Mouse (Mus musculus) midbrain, postnatal 0 days (tissue): ENCODE results near the gene Gm20388. TPM values are rescaled to one million over a fixed set of nuclear protein-coding genes. Genes with fewer than 3 reads are reported as not detected.

Source experiments
- ATAC-seq: fragments of 200-750 bp; cut with Nextera tagmentation; 2 replicates; pipeline ENCODE4 v1.8.0; 2017; ENCODE audit warnings: moderate number of reproducible peaks, mild to moderate bottlenecking, moderate TSS enrichment, moderate library complexity; ENCODE audit not compliant: low FRiP score
- DNase-seq: peaks from one replicate; pipeline ENCODE4 v3.0.0-alpha.2; 2015; ENCODE audit warnings: low spot score
- H3K27ac ChIP-seq: fragments of 300-500 bp; sonication (generic); 2 replicates; pipeline ENCODE4 v1.5.1; 2014; ENCODE audit warnings: low read depth, mild to moderate bottlenecking, low read length, mixed read lengths
- H3K27me3 ChIP-seq: fragments of 300-500 bp; sonication (generic); 2 replicates; pipeline ENCODE4 v1.6.1; 2014; ENCODE audit warnings: low read length, control low read depth, mixed read lengths; ENCODE audit not compliant: insufficient read depth
- H3K36me3 ChIP-seq: fragments of 300-500 bp; sonication (generic); 2 replicates; pipeline ENCODE4 v1.6.1; 2014; ENCODE audit warnings: low read length, control low read depth, mixed read lengths; ENCODE audit not compliant: insufficient read depth
- H3K4me1 ChIP-seq: fragments of 300-500 bp; sonication (generic); 2 replicates; pipeline ENCODE4 v1.6.1; 2014; ENCODE audit warnings: mild to moderate bottlenecking, control low read depth, antibody characterized with exemption, low read length, mixed read lengths; ENCODE audit not compliant: insufficient read depth
- H3K4me2 ChIP-seq: fragments of 300-500 bp; sonication (generic); 2 replicates; pipeline ENCODE4 v1.6.1; 2014; ENCODE audit warnings: low read depth, mild to moderate bottlenecking, low read length, mixed read lengths; ENCODE audit not compliant: poor library complexity, severe bottlenecking
- H3K4me3 ChIP-seq: fragments of 300-500 bp; sonication (generic); 2 replicates; pipeline ENCODE4 v1.5.1; 2014; ENCODE audit warnings: low read depth, mild to moderate bottlenecking, low read length, moderate library complexity
- H3K9ac ChIP-seq: fragments of 300-500 bp; sonication (generic); replicated peaks from 2 replicates; pipeline ENCODE4 v1.6.1; 2014; ENCODE audit warnings: mild to moderate bottlenecking, low read length, moderate library complexity, mixed read lengths; ENCODE audit not compliant: poor library complexity, severe bottlenecking
- H3K9me3 ChIP-seq: fragments of 300-500 bp; sonication (generic); 2 replicates; pipeline ENCODE4 v1.6.1; 2016; ENCODE audit warnings: low read length, control low read depth
- CTCF ChIP-seq: IDR thresholded peaks from 2 replicates; pipeline ENCODE4 v1.5.1; 2016; ENCODE audit warnings: antibody characterized with exemption, mild to moderate bottlenecking
- WGBS: fragments of 180-500 bp; shearing (Covaris S2); extraction: QIAGEN DNeasy Blood & Tissue Kit; methylation state at CpG from one replicate; pipeline ENCODE4 v1.1.7; 2014; 5-methylcytosine and 5-hydroxymethylcytosine counted together
- polyA plus RNA-seq: library from polyadenylated mRNA; unstranded; fragments of >200 nt; fragmentation: Nextera tagmentation; extraction: Ambion mirVana; gene quantifications from 2 replicates; pipeline ENCODE4 v1.2.1, GENCODE M21; 2015
- total RNA-seq: library from RNA; depleted of rRNA; stranded (reverse); fragments of >200 nt; gene quantifications from 2 replicates; pipeline ENCODE4 v1.2.3, GENCODE M21; 2014

Gm20388 gene
- total and polyA plus RNA-seq, 2 experiments from 2014 or later, result 74.2 TPM; not detected in 1

DNA sequence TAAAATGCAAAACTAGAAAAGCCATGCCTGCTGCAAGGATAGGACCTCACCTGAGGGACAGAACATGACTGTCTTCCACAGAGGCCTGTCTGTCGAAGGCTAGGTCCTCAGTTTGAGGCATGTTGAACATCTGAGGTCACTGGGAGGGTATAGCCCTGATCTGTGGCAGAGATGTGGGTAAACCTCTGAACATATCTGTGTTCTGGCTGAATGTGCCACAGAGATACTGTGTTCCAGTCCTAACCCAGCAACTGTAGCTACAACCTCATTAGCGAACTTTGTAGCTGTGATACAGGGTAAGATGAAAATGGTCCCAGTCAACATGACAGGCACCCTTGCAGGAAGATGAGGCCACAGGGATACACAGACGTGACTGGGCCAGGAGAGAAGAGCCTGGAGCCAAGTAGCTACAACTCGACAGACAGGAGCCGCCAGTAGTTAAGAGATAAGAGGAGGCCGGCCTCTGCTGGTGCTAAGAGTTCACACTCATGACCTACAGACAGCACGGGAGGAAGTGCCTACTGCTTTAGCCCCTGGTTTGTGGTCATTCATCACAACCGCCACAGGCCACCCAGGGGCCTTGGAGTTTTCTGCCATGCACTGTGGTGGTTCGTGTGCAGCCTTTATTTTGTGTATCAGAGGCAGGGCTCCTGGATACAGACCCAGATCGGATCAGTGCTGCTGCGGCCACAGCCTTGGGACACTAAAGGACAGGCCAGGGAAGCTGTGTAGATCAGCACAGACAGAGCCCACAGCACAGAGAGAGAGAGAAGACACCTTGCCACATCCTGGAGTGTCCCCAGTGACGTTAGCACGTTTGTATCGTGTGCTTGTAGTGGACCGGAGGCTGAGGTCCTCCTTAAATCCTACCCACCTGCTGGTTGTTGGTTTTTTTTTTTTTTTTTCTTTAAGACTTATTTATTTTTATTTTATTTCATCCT lies 2439.0 kb downstream of the Gm20388 start:
- 42% methylated on average over 15 of the region's 15 CpGs for WGBS
- H3K27ac ChIP-seq, result no peak overlapping the region
- no peaks in the 10 kb centered on the region for H3K27me3 ChIP-seq
- no peaks in the 10 kb centered on the region for H3K36me3 ChIP-seq
- no peak for TF ChIP-seq CTCF
- no peak overlapping the region for H3K9ac ChIP-seq
- H3K4me3 ChIP-seq, result no peak overlapping the region
- H3K9me3 ChIP-seq, result no peaks in the 10 kb centered on the region
- H3K4me1 ChIP-seq, result 0 out of 2 replicates have a peak, but pooled peaks cover 3% of the 10 kb centered on the region
- no peak overlapping the region for H3K4me2 ChIP-seq
- DNase-seq (no peak), ATAC-seq (no peak)

DNA sequence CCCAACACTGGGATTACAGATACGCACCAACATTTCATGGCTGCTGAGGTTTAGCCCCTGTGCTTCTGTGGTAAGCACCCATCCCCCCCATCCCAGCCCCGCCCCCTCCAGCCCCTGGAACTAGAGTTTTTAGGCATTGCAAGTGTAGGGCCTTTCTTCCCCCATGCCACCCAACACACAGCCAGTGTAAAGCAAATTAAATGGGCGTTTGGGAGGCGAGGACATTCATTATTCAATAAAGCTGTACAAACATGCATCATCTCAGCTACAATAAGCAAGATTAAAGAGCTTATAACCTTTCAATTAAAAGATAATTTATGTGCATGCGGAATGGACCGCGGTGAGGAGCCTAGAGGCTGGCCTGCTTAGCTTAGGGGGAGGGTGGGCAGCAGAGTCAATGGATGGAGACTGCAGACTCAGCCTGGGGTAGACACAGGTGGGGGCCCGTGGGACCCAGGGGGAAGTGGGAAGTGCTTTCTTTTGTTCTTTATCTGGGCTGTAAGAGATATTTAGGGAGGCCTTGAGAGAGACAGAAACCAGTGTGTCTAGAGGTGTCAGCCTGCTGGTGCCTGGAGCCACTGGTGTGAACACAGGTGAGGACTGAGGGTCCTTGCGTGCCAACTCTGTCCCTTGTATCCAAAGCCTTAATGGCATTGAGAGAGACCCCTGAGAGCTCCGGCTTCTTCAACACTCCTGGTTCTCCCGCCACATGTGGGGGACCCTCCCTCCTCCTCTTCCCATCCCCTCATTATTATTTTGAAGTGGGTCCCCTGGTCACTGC lies 2439.9 kb downstream of the Gm20388 start:
- no peak for DNase-seq
- no peak overlapping the region for H3K27ac ChIP-seq
- H3K4me2 ChIP-seq, result no peak overlapping the region
- no peak for TF ChIP-seq CTCF
- H3K9me3 ChIP-seq, result no peaks in the 10 kb centered on the region
- no peaks in the 10 kb centered on the region for H3K36me3 ChIP-seq
- H3K27me3 ChIP-seq, result no peaks in the 10 kb centered on the region
- 0 out of 2 replicates have a peak, but pooled peaks cover 3% of the 10 kb centered on the region for H3K4me1 ChIP-seq
- no peak overlapping the region for H3K4me3 ChIP-seq
- no peak overlapping the region for H3K9ac ChIP-seq
- no peak for ATAC-seq
- WGBS, result 22% methylated on average over 11 of the region's 11 CpGs

DNA sequence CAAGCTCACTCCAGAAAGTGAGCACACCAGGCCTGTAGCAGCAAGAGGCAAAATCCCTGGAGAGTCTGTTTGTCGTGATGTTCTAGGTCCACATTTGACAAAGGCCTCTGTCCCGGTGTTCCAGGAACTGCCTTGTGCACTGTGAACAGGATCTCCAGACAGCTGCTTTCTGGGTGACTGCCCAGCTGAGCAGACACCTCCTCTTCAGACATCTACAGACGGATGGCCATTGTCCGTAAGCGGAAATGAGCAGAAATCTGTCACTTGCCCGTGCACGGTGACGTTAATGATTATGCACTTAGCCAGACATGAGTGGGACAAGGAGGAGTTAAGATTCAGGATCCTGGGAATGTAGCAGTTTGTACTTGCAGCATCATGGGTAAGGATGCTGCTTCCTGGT lies 2443.5 kb downstream of the Gm20388 start:
- WGBS, result 73% methylated on average over 8 of the region's 8 CpGs
- Histone ChIP-seq H3K36me3 (no peaks in the 10 kb centered on the region), H3K4me3 (no peak overlapping the region), H3K27me3 (no peaks in the 10 kb centered on the region), H3K4me2 (no peak overlapping the region), H3K4me1 (no peaks in the 10 kb centered on the region), H3K9me3 (no peaks in the 10 kb centered on the region), H3K9ac (no peak overlapping the region), H3K27ac (no peak overlapping the region)
- DNase-seq (no peak), ATAC-seq (no peak)
- no peak for TF ChIP-seq CTCF

DNA sequence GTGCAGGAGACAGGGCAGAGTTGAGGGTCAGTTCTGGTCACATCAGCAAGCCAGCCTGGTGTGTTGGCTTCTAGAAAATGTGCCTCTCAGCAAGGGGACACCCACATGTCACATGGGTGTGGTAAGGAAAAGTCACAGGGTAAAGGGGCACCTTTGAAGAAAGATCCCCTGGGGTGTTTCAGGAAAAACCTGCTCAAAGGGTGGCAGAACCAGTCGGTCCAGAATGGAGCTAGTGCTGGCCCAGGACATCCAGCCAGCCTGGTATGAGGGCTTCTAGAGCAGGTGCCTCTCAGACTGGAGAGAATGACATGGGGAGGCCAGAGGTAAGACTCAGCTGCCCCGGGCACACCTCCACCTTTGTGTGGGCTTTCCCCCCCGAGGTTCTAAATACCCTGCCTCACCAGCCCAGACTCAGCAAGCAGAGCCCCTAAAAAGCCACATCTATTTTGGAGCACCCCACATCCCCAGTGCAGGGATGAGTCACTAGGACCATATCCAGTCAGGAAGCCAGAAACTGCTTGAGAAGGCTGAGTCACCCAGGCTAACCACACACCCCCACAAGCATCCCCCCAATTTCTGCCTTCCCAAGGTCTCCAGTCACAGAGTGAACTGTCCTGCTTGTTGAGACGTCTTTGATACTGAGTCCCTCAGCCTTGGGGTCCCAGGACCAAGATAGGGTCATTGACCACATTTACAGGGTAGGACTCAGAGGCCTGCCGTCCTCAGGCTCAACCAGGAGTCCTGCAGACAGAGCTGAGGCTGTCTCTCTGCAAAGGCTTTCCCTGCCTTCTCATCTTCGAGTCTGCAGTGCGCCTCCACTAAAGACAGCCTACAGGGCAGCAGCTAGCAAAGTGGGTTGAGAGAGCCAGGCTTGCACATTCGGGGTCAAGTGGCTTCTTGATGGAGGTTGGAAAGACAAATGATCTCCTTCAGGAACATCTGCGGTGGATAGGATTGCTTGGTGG lies 2445.3 kb downstream of the Gm20388 start:
- 71% methylated on average over 9 of the region's 9 CpGs for WGBS
- no peak for DNase-seq
- no peak for TF ChIP-seq CTCF
- Histone ChIP-seq H3K27ac (no peak overlapping the region), H3K27me3 (no peaks in the 10 kb centered on the region), H3K36me3 (no peaks in the 10 kb centered on the region), H3K4me3 (no peak overlapping the region), H3K9me3 (no peaks in the 10 kb centered on the region), H3K4me2 (no peak overlapping the region), H3K4me1 (no peaks in the 10 kb centered on the region), H3K9ac (no peak overlapping the region)
- ATAC-seq, result no peak

DNA sequence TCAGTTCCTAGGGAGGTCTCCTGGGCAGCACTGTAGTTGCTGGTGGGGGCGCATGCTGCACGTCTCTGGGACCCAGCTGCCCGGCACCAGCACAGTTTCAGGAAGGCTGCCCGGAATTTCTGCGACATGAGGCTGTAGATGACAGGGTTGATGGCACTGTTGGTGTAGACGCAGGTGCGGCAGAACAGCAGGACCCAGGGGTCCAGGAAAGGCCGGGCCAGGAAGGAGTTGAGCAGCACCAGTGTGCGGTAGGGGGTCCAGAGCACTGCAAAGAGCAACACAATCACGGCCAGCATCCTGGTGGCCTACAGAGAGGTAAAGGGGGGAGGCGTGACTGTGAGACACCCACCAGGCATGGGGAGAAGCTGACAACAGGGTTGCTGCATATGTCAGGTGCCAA lies 2446.6 kb downstream of the Gm20388 start:
- Histone ChIP-seq H3K4me1 (no peaks in the 10 kb centered on the region), H3K9me3 (no peaks in the 10 kb centered on the region), H3K27ac (no peak overlapping the region), H3K9ac (no peak overlapping the region), H3K27me3 (no peaks in the 10 kb centered on the region), H3K36me3 (no peaks in the 10 kb centered on the region), H3K4me2 (no peak overlapping the region), H3K4me3 (no peak overlapping the region)
- DNase-seq (no peak), ATAC-seq (no peak)
- 59% methylated on average over 11 of the region's 11 CpGs for WGBS
- no peak for TF ChIP-seq CTCF
